In the genomic region with DNA sequence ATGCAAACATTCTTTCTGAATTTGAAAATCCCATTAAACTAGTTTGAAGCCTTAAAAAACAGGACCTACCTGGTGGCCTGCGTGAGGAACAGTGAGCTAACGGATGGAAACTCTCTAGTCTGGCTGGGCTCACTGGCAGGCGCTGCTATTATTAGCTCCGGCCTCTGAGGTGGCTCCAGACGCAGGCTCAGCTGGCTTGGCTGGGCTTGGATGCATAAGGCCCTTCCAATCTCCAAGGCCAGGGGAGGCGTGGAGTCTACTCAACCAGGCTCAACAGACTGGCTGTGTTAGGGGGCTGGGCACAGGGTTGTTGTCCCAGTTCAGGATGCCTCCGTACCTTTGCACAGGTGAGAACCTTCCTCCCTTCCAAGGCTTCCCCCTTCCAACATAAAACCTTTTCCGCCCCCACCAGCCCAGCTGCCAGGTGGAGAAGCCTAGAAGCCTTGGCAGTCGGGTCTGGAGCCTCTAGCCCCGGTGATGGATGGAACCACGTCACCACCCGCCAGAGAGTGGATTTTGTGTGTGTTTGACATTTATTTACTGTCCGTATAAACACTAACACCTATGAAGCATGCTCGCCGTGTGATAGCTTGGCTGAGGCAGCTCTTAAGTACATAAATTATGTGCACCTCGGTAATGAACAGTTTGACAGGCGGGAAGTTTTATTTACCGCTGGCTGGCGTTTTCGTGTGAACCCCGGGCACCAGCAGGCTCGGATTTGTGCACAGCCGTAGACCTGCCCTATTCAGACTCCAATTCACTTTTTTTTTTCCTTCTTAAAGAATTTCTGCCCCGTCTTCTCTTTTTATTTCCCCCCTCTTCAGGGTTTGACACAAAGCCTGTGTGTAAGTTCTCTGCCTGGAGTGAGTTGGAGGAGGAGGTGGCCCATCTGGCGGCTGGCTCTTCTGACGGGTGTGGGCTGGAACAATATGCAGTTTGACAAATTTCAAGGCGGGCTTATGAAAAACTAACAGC, we compare ENCODE assay signal across 9 mouse cellular contexts. TPM values are rescaled to one million over a fixed set of nuclear protein-coding genes. Genes with fewer than 3 reads are reported as not detected.
DNase-seq lines count a peak whose midpoint lies in the region; ATAC-seq and TF ChIP-seq lines count a peak whose summit lies in the region.
"Had no signal": no experiment of that assay in that cellular context is flagged by ENCODE, and none has a peak within 500 bp of the region (broad histone marks: within the 10 kb centered on the region; RNA-seq: fewer than 3 reads in every experiment).

No protein-coding gene starts in this region.

- H3K4me3 ChIP-seq in layer of hippocampus, adult 2 months = no peak overlapping the region; the same call in 1 of the 2 replicates
- H3K4me3 ChIP-seq in neural tube, embryonic 14.5 days (ENCODE audit: low read depth, low read length) = no peak overlapping the region
- no peak overlapping the region for H3K4me3 ChIP-seq in midbrain, embryonic 13.5 days (replicated peaks)
- H3K4me3 ChIP-seq: embryonic facial prominence, embryonic 15.5 days had no signal

- no peaks in the 10 kb centered on the region for H3K27me3 ChIP-seq in neural tube, embryonic 14.5 days (ENCODE audit: control insufficient read depth, insufficient read depth, low read length)
- 0 out of 2 replicates have a peak, but pooled peaks cover 6% of the 10 kb centered on the region for H3K27me3 ChIP-seq in midbrain, embryonic 13.5 days
- H3K27me3 ChIP-seq: embryonic facial prominence, embryonic 15.5 days had no signal

- H3K4me1 ChIP-seq in neural tube, embryonic 14.5 days (ENCODE audit: control insufficient read depth, insufficient read depth, low read length) = 0 out of 2 replicates have a peak, but pooled peaks cover 3% of the 10 kb centered on the region
- 0 out of 2 replicates have a peak, but pooled peaks cover 9% of the 10 kb centered on the region for H3K4me1 ChIP-seq in midbrain, embryonic 13.5 days (replicated peaks)

- H3K36me3 ChIP-seq in neural tube, embryonic 14.5 days (ENCODE audit: control insufficient read depth, insufficient read depth, low read length) = no peaks in the 10 kb centered on the region
- H3K36me3 ChIP-seq in midbrain, embryonic 13.5 days = no peaks in the 10 kb centered on the region
- H3K36me3 ChIP-seq: embryonic facial prominence, embryonic 15.5 days had no signal

- no peak for TF ChIP-seq CTCF in layer of hippocampus, adult 2 months (conservative IDR thresholded peaks at IDR 0.05)

- DNase-seq in frontal cortex, postnatal 10 days (ENCODE audit: low spot score in 2 of 2) = no peak
- DNase-seq in adrenal gland, postnatal 14 days = peak; percentile 42
- peak; percentile 63 for DNase-seq in gastrocnemius, postnatal 10 days
- DNase-seq in layer of hippocampus, adult 2 months (ENCODE audit: low spot score in 2 of 2) = peak; percentile 53 to 72

- ATAC-seq in frontal cortex, adult (ENCODE audit: low TSS enrichment) = peak; percentile 87
- peak; percentile 73; the same call in 1 of the 2 replicates for ATAC-seq in neural tube, embryonic 14.5 days (ENCODE audit: low read depth)
- ATAC-seq in activated CD4-positive, CD25-positive, alpha-beta regulatory T cell, adult 4 months = no peak
- no peak for ATAC-seq in midbrain, embryonic 13.5 days

- no peak overlapping the region for H3K4me2 ChIP-seq in neural tube, embryonic 14.5 days (ENCODE audit: low read depth, low read length)
- no peak overlapping the region for H3K4me2 ChIP-seq in midbrain, embryonic 13.5 days (replicated peaks)
- H3K4me2 ChIP-seq: embryonic facial prominence, embryonic 15.5 days had no signal

- no peak overlapping the region for H3K9ac ChIP-seq in neural tube, embryonic 14.5 days (replicated peaks; ENCODE audit: low read depth, low read length)
- H3K9ac ChIP-seq in midbrain, embryonic 13.5 days (replicated peaks) = no peak overlapping the region
- H3K9ac ChIP-seq: embryonic facial prominence, embryonic 15.5 days had no signal

- WGBS in neural tube, embryonic 14.5 days = 42% methylated on average over 27 of the region's 27 CpGs
- WGBS in midbrain, embryonic 13.5 days = 67% methylated on average over 27 of the region's 27 CpGs

- H3K9me3 ChIP-seq in neural tube, embryonic 14.5 days (ENCODE audit: control insufficient read depth, low read length) = peaks cover 3% of the 10 kb centered on the region; the same call in 1 of the 2 replicates
- H3K9me3 ChIP-seq in midbrain, embryonic 13.5 days = peaks cover 12% of the 10 kb centered on the region
- H3K9me3 ChIP-seq: embryonic facial prominence, embryonic 15.5 days had no signal

- no peak overlapping the region for H3K27ac ChIP-seq in layer of hippocampus, adult 2 months
- H3K27ac ChIP-seq in neural tube, embryonic 14.5 days (ENCODE audit: low read depth, low read length) = 0 out of 2 replicates have a peak overlapping the region, but pooled peaks have one; percentile 18
- no peak overlapping the region for H3K27ac ChIP-seq in midbrain, embryonic 13.5 days
- H3K27ac ChIP-seq: embryonic facial prominence, embryonic 15.5 days had no signal

RNA-seq across cellular contexts. Expression of gene Barx1, which starts 31.6 kb away (rescaled TPM):
- not detected in 2 replicates for total RNA-seq in adrenal gland, postnatal 14 days (2021)
- total RNA-seq in gastrocnemius, postnatal 10 days (2021) = not detected
- not detected for total RNA-seq in layer of hippocampus, adult 2 months (2021)
- polyA plus RNA-seq in neural tube, embryonic 14.5 days (2014; fragmentation: Nextera tagmentation; extraction: Ambion mirVana) = not detected in 2 replicates
- not detected for polyA plus RNA-seq in activated CD4-positive, CD25-positive, alpha-beta regulatory T cell, adult 4 months (2017; shearing (Covaris generic))
- 0.15 TPM in 1 of 2 replicates, not detected in the other for polyA plus RNA-seq in midbrain, embryonic 13.5 days (2015; fragmentation: Nextera tagmentation; extraction: Ambion mirVana)

Comparison
In these comparisons a context has a peak if more than half of its experiments do, and no peak if none do; other contexts are left out.
1. ATAC-seq: peak in frontal cortex, adult (single experiment) and neural tube, embryonic 14.5 days (single experiment); none in activated CD4-positive, CD25-positive, alpha-beta regulatory T cell, adult 4 months (single experiment) and midbrain, embryonic 13.5 days (single experiment).
2. DNase-seq: peak in adrenal gland, postnatal 14 days (single experiment), gastrocnemius, postnatal 10 days (single experiment) and layer of hippocampus, adult 2 months (2 of 2); none in frontal cortex, postnatal 10 days (0 of 2).